ENCODE assay signal across 8 mouse cellular contexts in genomic region chr9:30315172-30315644, GRCm38 (mm10).
DNase-seq lines count a peak whose midpoint lies in the region; ATAC-seq and TF ChIP-seq lines count a peak whose summit lies in the region.

No protein-coding gene starts in this region.

- no peaks in the 10 kb centered on the region for H3K36me3 ChIP-seq in hindbrain, postnatal 0 days (ENCODE audit: insufficient read depth, low read length)

- 0 out of 2 replicates have a peak overlapping the region, but pooled peaks have one; percentile 6 for H3K27ac ChIP-seq in hindbrain, postnatal 0 days

- H3K27me3 ChIP-seq in hindbrain, postnatal 0 days (ENCODE audit: insufficient read depth, low read length): no peaks in the 10 kb centered on the region

- intact Hi-C loops in gastrocnemius, postnatal 36 days (cut with DNase I): no loop called here
- intact Hi-C loops in left cerebral cortex, postnatal 14 days (cut with DNase I): no loop called here

- WGBS in hindbrain, postnatal 0 days: 29% methylated on average over 6 of the region's 6 CpGs

- TF ChIP-seq CTCF in hindbrain, postnatal 0 days (IDR thresholded peaks at IDR 0.05; ENCODE audit: low read depth): peak; percentile 86

- no peak for ATAC-seq in hindbrain, postnatal 0 days
- ATAC-seq in monocyte, adult 5-6 weeks (replicated peaks; ENCODE audit: insufficient number of reproducible peaks, low FRiP score, low TSS enrichment, poor library complexity, severe bottlenecking): no peak

- peaks cover 7% of the 10 kb centered on the region; the same call in 1 of the 2 replicates for H3K4me1 ChIP-seq in hindbrain, postnatal 0 days (ENCODE audit: insufficient read depth, low read length)

- H3K9me3 ChIP-seq in hindbrain, postnatal 0 days (ENCODE audit: low read length): no peaks in the 10 kb centered on the region

- H3K4me3 ChIP-seq in hindbrain, postnatal 0 days (ENCODE audit: low read length): no peak overlapping the region

- H3K4me2 ChIP-seq in hindbrain, postnatal 0 days (ENCODE audit: low read depth, low read length): peak overlapping the region; percentile 39

- H3K9ac ChIP-seq in hindbrain, postnatal 0 days (replicated peaks; ENCODE audit: low read length): no peak overlapping the region

- DNase-seq in gastrocnemius, adult 18-20 months (ENCODE audit: low spot score): peak; percentile 5
- DNase-seq in gastrocnemius, postnatal 36 days: no peak
- peak; percentile 6 for DNase-seq in adipocyte (ENCODE audit: low spot score)
- peak; percentile 16 for DNase-seq in embryo, embryonic 9.5 days (ENCODE audit: extremely low spot score)
- peak; percentile 84 for DNase-seq in hindbrain, postnatal 0 days (ENCODE audit: low spot score)
- peak; percentile 75 to 83 for DNase-seq in left cerebral cortex, postnatal 14 days (ENCODE audit: low spot score in 2 of 2)
- peak; percentile 5 for DNase-seq in ovary, adult 18-20 months (ENCODE audit: low spot score)

Comparison
In these comparisons a context has a peak if more than half of its experiments do, and no peak if none do; other contexts are left out.
1. DNase-seq: peak in gastrocnemius, adult 18-20 months (single experiment), adipocyte (single experiment), embryo, embryonic 9.5 days (single experiment), hindbrain, postnatal 0 days (single experiment), left cerebral cortex, postnatal 14 days (2 of 2) and ovary, adult 18-20 months (single experiment); none in gastrocnemius, postnatal 36 days (0 of 2).